20 mouse cellular contexts compared by ENCODE assay signal in genomic region chr10:93205287-93205956, GRCm38 (mm10). TPM values are rescaled to one million over a fixed set of nuclear protein-coding genes. Genes with fewer than 3 reads are reported as not detected.
DNase-seq lines count a peak whose midpoint lies in the region; ATAC-seq lines count a peak whose summit lies in the region.
"Had no signal": no experiment of that assay in that cellular context is flagged by ENCODE, and none has a peak within 500 bp of the region (broad histone marks: within the 10 kb centered on the region; RNA-seq: fewer than 3 reads in every experiment).

No protein-coding gene starts in this region.

- intact Hi-C loops in left cerebral cortex, postnatal 36 days (cut with DNase I) = no loop called here

- peak; percentile 57 for DNase-seq in heart, adult 11 months
- no peak for DNase-seq in heart, adult 9 months (ENCODE audit: low spot score in 2 of 2)
- peak; percentile 21 for DNase-seq in T-cell, adult 2 months (ENCODE audit: low spot score)
- no peak for DNase-seq in lung, postnatal 14 days
- DNase-seq in left cerebral cortex, postnatal 36 days (ENCODE audit: low spot score in 2 of 2) = no peak
- no peak for DNase-seq in heart, adult 8-10 months (ENCODE audit: low spot score)
- DNase-seq: adrenal gland, adult 8-10 months; adrenal gland, postnatal 14 days; adrenal gland, postnatal 36 days; B cell, adult 2 months; cerebellum, adult 11-12 months; cerebellum, adult 2 months; cerebellum, adult 9-11 months; cerebellum, postnatal 14 days; cerebellum, postnatal 36 days; embryo, embryonic 11 days had no signal

- ATAC-seq in inflammation-experienced regulatory T-cells, adult 6 months = peak; percentile 46
- ATAC-seq: forebrain, embryonic 14.5 days; forebrain, embryonic 16.5 days; Patski had no signal

RNA-seq across cellular contexts. Expression of gene Cdk17, which starts 44.7 kb away (rescaled TPM):
- 10 to 100 TPM; 40.0 to 51.5 (median 43.0) TPM for polyA plus RNA-seq in inflammation-experienced regulatory T-cells, adult 6 months (2017; shearing (Covaris generic))
- total RNA-seq in left cerebral cortex, postnatal 36 days (2021) = 100 to 1,000 TPM; 234 to 248 TPM
- 10 to 100 TPM; 12.3 to 18.1 (median 16.0) TPM for total RNA-seq in heart, adult 8-10 months (2022)

Comparison
In these comparisons a context has a peak if more than half of its experiments do, and no peak if none do; other contexts are left out.
1. DNase-seq: peak in heart, adult 11 months (single experiment) and T-cell, adult 2 months (single experiment); none in heart, adult 9 months (0 of 2), lung, postnatal 14 days (single experiment), left cerebral cortex, postnatal 36 days (0 of 2) and heart, adult 8-10 months (single experiment).
2. RNA of gene Cdk17, which starts 44.7 kb away (total RNA-seq): 234 to 248 TPM in left cerebral cortex, postnatal 36 days; 12.3 to 18.1 TPM in heart, adult 8-10 months; every median in the first group is over 10 times any median in the second.